Mouse (Mus musculus) c-Kit-negative CD71-positive TER-119-positive erythroid progenitor cells, embryonic 14.5 days (primary cell): ENCODE results near the gene Olfr17.
"Not testable (repeated sequence)": the region's sequence is repeated elsewhere in the genome, so short reads cannot be mapped to it uniquely, and the experiment has no call there.

Experiments used
- DNase-seq: peaks from one replicate; pipeline ENCODE4 v3.0.0-alpha.2; 2013; ENCODE audit warnings: low read depth, low spot score

Gene Olfr17

GRCm38 (mm10) chr7:107092920-107093319 lies at the start of gene Olfr17:
Gene Olfr17, plus strand, starts transcription at chr7:107093220.
- no peak for DNase-seq

GRCm38 (mm10) chr7:107044407-107044806 lies 48.6 kb upstream of the Olfr17 start:
- DNase-seq: no peak

GRCm38 (mm10) chr7:107045833-107046232 lies 47.2 kb upstream of the Olfr17 start:
- no peak for DNase-seq

GRCm38 (mm10) chr7:107047578-107047977 lies 45.4 kb upstream of the Olfr17 start:
- DNase-seq: no peak

- DNase-seq: no peak
Measured at GRCm38 (mm10) chr7:107070681-107071080, 22.3 kb upstream of the Olfr17 start, which contains the start of gene Olfr714. Gene Olfr714, plus strand, starts transcription at chr7:107070981.

- not testable (repeated sequence) for DNase-seq
Measured at GRCm38 (mm10) chr7:107110269-107110668, 17.2 kb downstream of the Olfr17 start, which contains the start of gene Olfr715b. Gene Olfr715b, minus strand, starts transcription at chr7:107110369.

GRCm38 (mm10) chr7:107130983-107131382 lies 38.0 kb downstream of the Olfr17 start, which contains the start of gene Olfr715:
Gene Olfr715, minus strand, starts transcription at chr7:107131083.
- not testable (repeated sequence) for DNase-seq

- not testable (repeated sequence) for DNase-seq
Measured at GRCm38 (mm10) chr7:107138027-107138426, 45.0 kb downstream of the Olfr17 start, which contains the start of gene Olfr716. Gene Olfr716, plus strand, starts transcription at chr7:107138327.
